Mouse (Mus musculus): ENCODE data around the gene Wnk2.

DNA sequence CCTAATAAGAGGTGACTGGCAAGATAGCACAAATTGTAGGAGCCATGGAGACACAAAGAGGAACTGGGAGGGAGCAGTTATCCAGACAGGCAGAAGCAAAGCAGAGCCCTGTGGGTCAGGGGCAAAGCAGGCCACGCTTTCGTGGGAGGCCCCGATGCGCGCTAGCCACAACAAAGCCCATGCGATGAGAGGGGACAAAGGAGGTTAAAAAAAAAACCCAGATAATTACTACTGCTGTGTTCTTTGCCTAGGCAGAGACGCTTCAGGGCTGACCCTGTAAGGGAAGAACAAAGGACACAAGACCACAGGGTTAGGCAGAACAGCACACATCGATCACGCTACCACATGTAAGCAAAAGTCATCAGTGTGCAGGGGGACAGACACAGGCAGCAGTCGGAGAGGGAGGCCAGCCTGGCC, 103.7 kb downstream of the Wnk2 start:
- TF ChIP-seq EP300 (IDR thresholded peaks at IDR 0.05) = no peak
- TF ChIP-seq CTCF (IDR thresholded peaks at IDR 0.05) = no peak

All from lung, postnatal 0 days (tissue).